Mouse (Mus musculus) heart, postnatal 0 days (tissue): Measurements from ENCODE around the gene Lpp.

Experiments
- CTCF ChIP-seq: IDR thresholded peaks from 2 replicates; pipeline ENCODE4 v1.5.1; 2016; ENCODE audit warnings: antibody characterized with exemption, control low read depth, low read depth
- EP300 ChIP-seq: IDR thresholded peaks from 2 replicates; pipeline ENCODE4 v1.6.1; 2016; ENCODE audit warnings: antibody characterized with exemption, low read depth

GRCm38 (mm10) chr16:25024591-25024990 lies 631.3 kb downstream of the Lpp start:
- TF ChIP-seq CTCF (no peak), EP300 (no peak)
